Mouse (Mus musculus) kidney, embryonic 14.5 days (tissue): ENCODE measurements at regions not wholly inside any gene's neighbourhood (a gene's known extent, or its start where the extent isn't known, plus 50 kb on each side); places are given as distances from the start of the nearest gene placed in this dataset.
A peak's percentile ranks its signal among the peaks of the same experiment; 100 is the strongest.
"Not testable (repeated sequence)": the region's sequence is repeated elsewhere in the genome, so short reads cannot be mapped to it uniquely, and the experiment has no call there.

ENCODE experiments used
- ATAC-seq: fragments of 200-750 bp; cut with Nextera tagmentation; 2 replicates; pipeline ENCODE4 v1.8.0; 2017; ENCODE audit warnings: moderate number of reproducible peaks, mild to moderate bottlenecking, moderate TSS enrichment, moderate library complexity; ENCODE audit not compliant: low FRiP score, low TSS enrichment
- H3K27ac ChIP-seq: fragments of 300-500 bp; sonication (generic); 2 replicates; pipeline ENCODE4 v1.5.1; 2014; ENCODE audit warnings: low read depth, mild to moderate bottlenecking, low read length, moderate library complexity, mixed read lengths
- H3K27me3 ChIP-seq: fragments of 300-500 bp; sonication (generic); 2 replicates; pipeline ENCODE4 v1.6.1; 2014; ENCODE audit warnings: mild to moderate bottlenecking, low read length; ENCODE audit not compliant: control insufficient read depth, insufficient read depth
- H3K36me3 ChIP-seq: fragments of 300-500 bp; sonication (generic); 2 replicates; pipeline ENCODE4 v1.6.1; 2014; ENCODE audit warnings: low read length, mixed read lengths; ENCODE audit not compliant: control insufficient read depth, insufficient read depth
- H3K4me1 ChIP-seq: fragments of 300-500 bp; sonication (generic); 2 replicates; pipeline ENCODE4 v1.6.1; 2014; ENCODE audit warnings: low read length, mixed read lengths; ENCODE audit not compliant: control insufficient read depth, insufficient read depth
- H3K4me2 ChIP-seq: fragments of 300-500 bp; sonication (generic); replicated peaks from 2 replicates; pipeline ENCODE4 v1.6.1; 2014; ENCODE audit warnings: low read depth, mild to moderate bottlenecking, low read length
- H3K4me3 ChIP-seq: fragments of 300-500 bp; sonication (generic); 2 replicates; pipeline ENCODE4 v1.5.1; 2014; ENCODE audit warnings: mild to moderate bottlenecking, low read length
- H3K9ac ChIP-seq: fragments of 300-500 bp; sonication (generic); 2 replicates; pipeline ENCODE4 v1.6.1; 2014; ENCODE audit warnings: low read depth, mild to moderate bottlenecking, low read length, moderate library complexity
- H3K9me3 ChIP-seq: fragments of 300-500 bp; sonication (generic); 2 replicates; pipeline ENCODE4 v1.6.1; 2016; ENCODE audit warnings: low read length; ENCODE audit not compliant: control insufficient read depth
- WGBS: fragments of 180-500 bp; shearing (Covaris S2); extraction: QIAGEN DNeasy Blood & Tissue Kit; methylation state at CpG from one replicate; pipeline ENCODE4 v1.1.7; 2014; 5-methylcytosine and 5-hydroxymethylcytosine counted together

DNA sequence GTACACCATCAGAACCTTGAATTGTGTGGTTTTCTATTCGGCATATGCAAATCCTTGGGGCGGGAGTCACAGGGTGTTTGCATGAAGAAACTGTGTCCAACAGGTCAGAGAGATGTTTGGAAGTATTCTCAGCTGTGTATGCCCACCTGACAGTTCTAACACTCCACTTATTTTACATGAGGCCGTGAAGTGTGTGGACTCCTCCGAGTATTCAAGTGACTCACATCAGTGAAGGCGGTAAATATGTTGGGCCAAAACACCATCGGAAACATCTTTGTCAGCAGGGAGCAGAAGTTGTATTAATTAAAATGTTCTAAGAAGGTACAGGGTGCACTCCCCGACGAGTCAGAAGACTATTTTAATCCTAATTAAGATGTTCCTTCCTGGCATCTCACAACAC lies 79.8 kb upstream of the Zbtb18 start:
- Histone ChIP-seq H3K36me3 (no peaks in the 10 kb centered on the region), H3K4me2 (no peak overlapping the region), H3K9ac (no peak overlapping the region), H3K4me1 (no peaks in the 10 kb centered on the region), H3K9me3 (no peaks in the 10 kb centered on the region), H3K4me3 (no peak overlapping the region), H3K27ac (no peak overlapping the region), H3K27me3 (no peaks in the 10 kb centered on the region)
- ATAC-seq: no peak
- 88% methylated on average over 8 of the region's 8 CpGs for WGBS

DNA sequence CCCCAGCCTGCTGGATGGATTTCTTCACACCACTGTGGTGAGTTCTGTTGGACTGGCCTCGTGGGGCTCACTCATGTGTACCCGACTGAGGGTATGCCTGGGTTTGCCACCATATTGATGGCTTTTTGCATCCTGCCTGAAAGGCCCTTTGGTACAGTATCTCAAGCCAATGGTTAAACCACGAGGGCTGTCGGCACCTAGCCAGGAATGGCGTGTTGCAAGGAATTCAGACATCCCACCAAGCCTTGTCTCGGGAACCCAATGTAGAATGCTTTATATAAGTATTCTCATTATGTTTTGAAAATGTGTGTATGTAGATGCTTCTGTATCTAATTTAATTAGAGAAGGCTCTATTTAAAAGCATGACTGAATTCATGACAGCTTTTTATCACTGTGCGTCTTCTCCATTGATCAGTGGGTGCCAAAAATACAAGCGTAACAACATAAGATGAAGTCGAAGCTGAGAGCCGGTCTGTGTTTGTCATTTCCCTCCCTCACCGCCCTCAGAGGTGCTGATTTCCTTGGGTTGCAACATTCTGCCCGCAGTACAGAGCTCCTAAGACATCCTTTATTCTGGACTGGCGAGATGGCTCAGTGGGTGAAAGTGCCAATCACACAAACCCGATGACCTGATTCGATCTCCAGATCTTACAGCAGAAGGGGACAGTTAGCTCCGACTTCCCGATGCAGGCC lies 90.5 kb upstream of the Akt3 start:
- Histone ChIP-seq H3K4me1 (no peaks in the 10 kb centered on the region), H3K9me3 (no peaks in the 10 kb centered on the region), H3K4me2 (no peak overlapping the region), H3K9ac (no peak overlapping the region), H3K27ac (no peak overlapping the region), H3K27me3 (no peaks in the 10 kb centered on the region), H3K36me3 (no peaks in the 10 kb centered on the region), H3K4me3 (no peak overlapping the region)
- ATAC-seq: no peak
- 91% methylated on average over 17 of the region's 17 CpGs for WGBS

DNA sequence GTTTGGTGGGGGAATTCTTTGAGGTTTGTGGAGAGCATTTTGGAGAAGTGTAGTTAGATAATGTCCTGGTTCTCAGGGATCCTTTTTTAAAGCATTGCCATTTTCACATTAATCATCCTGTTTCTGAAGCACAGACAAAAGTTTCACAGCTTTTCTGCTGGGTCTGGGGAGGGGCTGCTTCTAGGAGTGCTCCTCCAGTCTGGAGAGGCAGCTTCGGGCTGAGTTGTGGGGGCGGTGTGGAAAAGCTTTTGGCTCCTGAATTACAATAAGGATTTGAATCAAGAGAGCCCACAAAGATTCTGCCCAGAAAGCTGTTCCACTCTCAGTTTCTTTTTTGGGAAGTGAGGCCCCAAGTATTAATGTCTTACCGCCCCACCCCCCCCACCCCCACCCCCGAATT lies 89.2 kb upstream of the Akt3 start:
- 41% methylated on average over 4 of the region's 4 CpGs for WGBS

DNA sequence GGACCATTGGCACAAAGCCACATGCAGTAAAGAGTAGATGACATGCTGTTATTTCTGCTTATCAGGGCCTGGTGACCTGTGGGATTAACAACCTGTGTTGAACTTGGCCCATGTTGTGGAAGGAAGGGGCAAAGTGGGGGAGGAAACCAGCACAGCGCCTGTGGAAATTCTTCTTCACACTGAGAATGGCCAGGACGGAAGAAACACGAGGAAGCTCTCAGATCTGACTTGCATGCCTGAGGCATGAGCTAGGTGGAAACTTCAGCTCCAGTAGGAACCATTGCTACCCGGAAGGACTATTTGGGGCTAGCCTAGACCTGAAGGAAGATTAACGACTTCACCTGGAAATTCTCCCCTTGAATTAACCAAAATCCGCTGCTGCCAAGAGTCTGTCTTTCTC lies 88.5 kb upstream of the Akt3 start:
- Histone ChIP-seq H3K9me3 (no peaks in the 10 kb centered on the region), H3K9ac (no peak overlapping the region), H3K4me3 (no peak overlapping the region), H3K27me3 (no peaks in the 10 kb centered on the region), H3K27ac (no peak overlapping the region), H3K4me1 (no peaks in the 10 kb centered on the region), H3K4me2 (no peak overlapping the region), H3K36me3 (no peaks in the 10 kb centered on the region)
- 61% methylated on average over 6 of the region's 6 CpGs for WGBS
- ATAC-seq: no peak

More for the DNA sequence above, 89.2 kb upstream of the Akt3 start:
- H3K36me3 ChIP-seq: no peaks in the 10 kb centered on the region
- H3K9me3 ChIP-seq: no peaks in the 10 kb centered on the region
- H3K27ac ChIP-seq: no peak overlapping the region
- no peak overlapping the region for H3K9ac ChIP-seq
- no peaks in the 10 kb centered on the region for H3K4me1 ChIP-seq
- no peak for ATAC-seq
- H3K4me2 ChIP-seq: no peak overlapping the region
- no peaks in the 10 kb centered on the region for H3K27me3 ChIP-seq
- no peak overlapping the region for H3K4me3 ChIP-seq

DNA sequence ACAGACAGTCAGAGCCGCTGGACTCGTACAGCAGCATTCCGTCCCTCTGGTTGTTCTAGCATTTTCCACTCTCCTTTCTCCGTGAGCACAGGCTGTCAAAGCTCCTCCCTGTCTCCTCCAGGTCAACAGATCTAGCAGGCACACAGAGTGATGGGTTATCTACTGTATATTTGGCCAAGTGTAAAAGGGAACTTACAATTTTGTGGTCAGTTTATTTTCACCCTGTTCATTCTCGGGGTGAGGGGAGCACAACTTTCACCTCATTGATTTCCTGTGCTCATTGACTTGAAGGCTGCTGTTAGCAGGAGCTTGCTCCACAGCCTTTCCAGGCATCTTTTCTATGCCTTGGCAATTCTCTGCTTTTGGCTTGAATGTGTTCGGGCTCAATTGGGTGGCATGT lies 87.5 kb upstream of the Akt3 start:
- no peak overlapping the region for H3K9ac ChIP-seq
- H3K4me2 ChIP-seq: no peak overlapping the region
- H3K27ac ChIP-seq: no peak overlapping the region
- no peak for ATAC-seq
- no peaks in the 10 kb centered on the region for H3K36me3 ChIP-seq
- H3K4me1 ChIP-seq: no peaks in the 10 kb centered on the region
- 84% methylated on average over 6 of the region's 6 CpGs for WGBS
- no peak overlapping the region for H3K4me3 ChIP-seq
- H3K27me3 ChIP-seq: no peaks in the 10 kb centered on the region
- H3K9me3 ChIP-seq: no peaks in the 10 kb centered on the region

DNA sequence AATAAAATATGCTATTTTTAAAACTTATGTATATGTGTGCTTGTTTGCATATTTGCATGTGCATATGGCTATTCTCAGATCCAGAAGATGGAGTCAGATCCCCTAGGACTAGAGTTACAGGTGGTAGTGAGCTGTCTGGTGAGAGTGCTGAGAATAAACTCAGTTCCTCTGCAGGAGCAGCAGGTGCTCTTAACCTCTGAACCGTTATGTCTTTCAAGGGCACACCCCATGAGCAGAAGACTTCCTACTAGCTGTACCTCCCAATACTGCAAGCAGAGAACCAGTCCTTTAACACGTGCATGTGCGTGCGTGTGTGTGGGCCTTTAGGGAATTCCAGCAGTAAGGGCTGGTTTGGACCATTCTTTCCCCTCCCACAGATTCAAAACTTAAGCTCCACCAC lies 85.9 kb upstream of the Akt3 start:
- 76% methylated on average over 4 of the region's 4 CpGs for WGBS
- Histone ChIP-seq H3K4me1 (no peaks in the 10 kb centered on the region), H3K9me3 (no peaks in the 10 kb centered on the region), H3K4me3 (no peak overlapping the region), H3K27me3 (no peaks in the 10 kb centered on the region), H3K9ac (no peak overlapping the region), H3K27ac (no peak overlapping the region), H3K4me2 (no peak overlapping the region), H3K36me3 (no peaks in the 10 kb centered on the region)
- no peak for ATAC-seq

DNA sequence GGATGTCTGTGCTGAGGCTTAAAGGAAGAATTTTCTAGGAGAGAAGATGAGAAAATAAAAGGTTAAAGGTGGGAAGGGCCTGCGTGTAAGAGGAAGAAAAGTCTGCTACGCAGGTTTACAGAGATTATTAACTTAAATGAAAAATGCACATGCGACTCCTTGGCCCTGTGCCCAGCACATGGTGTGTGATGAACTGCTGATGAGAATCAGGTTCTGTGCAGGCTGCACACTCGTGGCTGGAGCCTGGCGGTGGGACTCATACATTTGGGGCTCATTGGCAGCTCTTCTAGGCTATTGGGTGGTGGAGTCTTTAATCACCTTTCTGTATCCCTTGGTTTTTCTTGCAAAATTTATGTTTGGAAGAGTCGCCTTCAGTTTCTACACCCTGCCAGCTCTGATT lies 85.1 kb upstream of the Akt3 start:
- ATAC-seq: no peak

DNA sequence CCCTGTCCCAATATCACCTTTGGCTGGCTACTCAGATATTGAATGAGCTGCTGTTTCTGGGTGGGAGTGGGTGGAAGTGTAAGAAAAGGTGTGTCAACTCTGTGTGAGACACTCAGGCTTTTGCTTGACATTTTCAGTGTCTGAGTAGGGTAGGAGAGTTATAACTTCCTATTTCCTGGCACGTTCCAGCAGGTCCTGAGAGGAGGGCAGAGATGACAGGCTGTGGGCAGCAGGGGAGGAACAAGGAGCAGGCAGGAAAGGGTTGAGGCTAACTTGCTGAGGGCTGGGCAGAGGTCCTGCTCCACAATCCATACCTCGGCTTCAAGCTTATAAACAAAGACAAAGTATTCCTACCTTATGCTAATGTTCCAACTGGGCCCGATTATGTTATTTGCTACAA lies 82.2 kb upstream of the Akt3 start:
- no peak for ATAC-seq
- 68% methylated on average over 3 of the region's 3 CpGs for WGBS

More for the DNA sequence above, 85.1 kb upstream of the Akt3 start:
- 29% methylated on average over 6 of the region's 6 CpGs for WGBS
- no peak overlapping the region for H3K4me3 ChIP-seq
- no peaks in the 10 kb centered on the region for H3K4me1 ChIP-seq
- H3K9ac ChIP-seq: no peak overlapping the region
- H3K4me2 ChIP-seq: no peak overlapping the region
- no peaks in the 10 kb centered on the region for H3K9me3 ChIP-seq
- no peak overlapping the region for H3K27ac ChIP-seq
- no peaks in the 10 kb centered on the region for H3K27me3 ChIP-seq
- H3K36me3 ChIP-seq: no peaks in the 10 kb centered on the region

DNA sequence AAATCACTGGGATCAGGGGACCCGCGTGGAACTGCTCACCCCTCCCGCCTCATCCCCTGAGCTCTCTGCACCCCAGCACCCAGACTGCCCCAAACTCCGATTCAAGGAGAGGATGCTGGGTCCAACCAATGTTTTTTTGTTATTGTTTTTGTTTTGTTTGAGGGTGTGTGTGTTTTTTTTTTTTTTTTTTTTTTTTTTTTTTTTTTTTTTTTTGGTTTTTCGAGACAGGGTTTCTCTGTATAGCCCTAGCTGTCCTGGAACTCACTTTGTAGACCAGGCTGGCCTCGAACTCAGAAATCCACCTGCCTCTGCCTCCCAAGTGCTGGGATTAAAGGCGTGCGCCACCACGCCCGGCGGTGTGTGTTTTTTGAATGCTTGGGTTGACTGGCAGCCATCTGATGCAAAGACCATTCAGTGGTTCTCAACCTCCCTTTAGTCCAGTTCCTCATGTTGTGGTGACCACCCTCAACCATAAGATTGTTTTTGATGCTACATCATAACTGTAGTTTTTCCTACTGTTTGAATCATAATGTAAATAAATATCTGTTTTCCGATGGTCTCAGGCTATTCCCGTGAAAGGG lies 81.3 kb upstream of the Akt3 start:
- ATAC-seq, H3K36me3 ChIP-seq, H3K9me3 ChIP-seq, H3K27me3 ChIP-seq, H3K27ac ChIP-seq, H3K4me1 ChIP-seq: not testable (repeated sequence)
- Histone ChIP-seq H3K4me3 (peak overlapping the region; percentile 32), H3K9ac (peak overlapping the region; percentile 34), H3K4me2 (peak overlapping the region; percentile 51)
- WGBS: 67% methylated on average over 11 of the region's 13 CpGs

More for the DNA sequence above, 82.2 kb upstream of the Akt3 start:
- Histone ChIP-seq H3K4me1 (no peaks in the 10 kb centered on the region), H3K27me3 (no peaks in the 10 kb centered on the region), H3K4me2 (no peak overlapping the region), H3K9me3 (no peaks in the 10 kb centered on the region), H3K27ac (no peak overlapping the region), H3K36me3 (no peaks in the 10 kb centered on the region), H3K9ac (no peak overlapping the region), H3K4me3 (no peak overlapping the region)
